Mouse (Mus musculus): Measurements from ENCODE around the gene Rtn2. TPM values are rescaled to one million over a fixed set of nuclear protein-coding genes. Genes with fewer than 3 reads are reported as not detected.
"Not testable (repeated sequence)": the region's sequence is repeated elsewhere in the genome, so short reads cannot be mapped to it uniquely, and the experiment has no call there.

Gene Rtn2
- polyA plus RNA-seq, 1 experiment from 2014 or later, result 67.8 TPM

- peak overlapping the region; percentile 99 for H3K4me3 ChIP-seq
- peak overlapping the region; percentile 95 for H3K27ac ChIP-seq
- no peaks in the 10 kb centered on the region for H3K9me3 ChIP-seq
- DNase-seq (ENCODE audit: low spot score), result peak; percentile 28
- peaks cover 46% of the 10 kb centered on the region for H3K4me1 ChIP-seq (replicated peaks)
- peaks cover 21% of the 10 kb centered on the region for H3K36me3 ChIP-seq
- H3K27me3 ChIP-seq (ENCODE audit: insufficient read depth, poor library complexity, severe bottlenecking), result no peaks in the 10 kb centered on the region
- WGBS, result under 1% methylated on average over 21 of the region's 21 CpGs
These were observed 11.8 kb upstream of the Rtn2 start for GRCm38 (mm10) chr7:19270509-19271237.

DNA sequence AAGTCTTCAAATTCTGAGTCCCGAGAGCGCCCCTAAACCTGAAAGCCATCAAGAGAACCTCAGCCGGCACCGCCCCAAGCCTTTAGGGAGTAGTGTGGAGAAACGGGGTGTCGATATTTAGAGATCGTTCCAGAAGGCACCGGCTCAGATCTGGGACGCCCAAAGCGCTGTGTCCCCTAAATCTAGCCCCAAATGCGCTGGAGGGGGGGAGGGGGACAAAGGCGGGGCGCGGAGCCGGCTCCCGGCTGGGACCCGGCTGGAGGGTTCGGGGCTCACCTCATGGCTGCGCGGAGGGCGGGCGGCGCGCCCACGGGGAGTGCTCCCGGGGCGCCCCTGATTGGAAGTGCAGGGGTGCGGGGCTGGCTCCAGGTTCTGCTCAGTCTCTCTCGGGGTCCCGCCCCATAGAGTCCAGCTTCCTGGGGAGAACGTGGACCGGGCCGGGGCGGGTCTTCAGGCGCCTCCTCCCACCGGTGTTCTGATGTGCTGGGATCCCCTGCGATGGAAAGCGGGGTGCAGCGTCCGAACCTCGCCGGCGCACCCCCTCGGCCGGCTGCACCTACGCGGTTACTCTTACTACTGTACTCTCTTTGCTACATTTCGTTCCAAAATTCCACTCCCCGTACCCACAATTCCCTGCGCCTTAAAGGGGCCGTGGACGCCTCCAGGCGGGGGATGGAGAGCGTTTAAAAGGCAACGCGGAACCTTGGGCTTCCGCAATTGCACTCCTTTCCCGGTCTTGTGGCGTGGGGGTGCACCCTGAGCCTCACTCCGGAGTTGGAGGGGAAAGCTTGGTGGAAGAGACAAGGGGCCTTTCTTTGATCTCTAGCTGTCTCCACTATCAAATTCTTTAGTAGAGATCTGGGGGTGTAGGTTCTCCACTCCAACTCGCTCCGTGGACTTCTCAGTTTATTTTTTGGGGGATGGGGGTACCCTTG is 10.9 kb upstream of the Rtn2 start, which contains the start of gene Vasp:
Gene Vasp, minus strand, starts transcription at position 580 of the 935 bp plus-strand sequence.
- H3K4me1 ChIP-seq (replicated peaks), result peaks cover 41% of the 10 kb centered on the region
- H3K4me3 ChIP-seq, result peak within 1 kb of the TSS; percentile 99
- peak within 1 kb of the TSS; percentile 95 for H3K27ac ChIP-seq
- H3K27me3 ChIP-seq (ENCODE audit: insufficient read depth, poor library complexity, severe bottlenecking), result no peaks in the 10 kb centered on the region
- H3K36me3 ChIP-seq, result peaks cover 13% of the 10 kb centered on the region
- DNase-seq (ENCODE audit: low spot score), result peak; percentile 85
- H3K9me3 ChIP-seq, result no peaks in the 10 kb centered on the region
- under 1% methylated on average over 62 of the region's 62 CpGs for whole genome bisulfite sequencing

DNA sequence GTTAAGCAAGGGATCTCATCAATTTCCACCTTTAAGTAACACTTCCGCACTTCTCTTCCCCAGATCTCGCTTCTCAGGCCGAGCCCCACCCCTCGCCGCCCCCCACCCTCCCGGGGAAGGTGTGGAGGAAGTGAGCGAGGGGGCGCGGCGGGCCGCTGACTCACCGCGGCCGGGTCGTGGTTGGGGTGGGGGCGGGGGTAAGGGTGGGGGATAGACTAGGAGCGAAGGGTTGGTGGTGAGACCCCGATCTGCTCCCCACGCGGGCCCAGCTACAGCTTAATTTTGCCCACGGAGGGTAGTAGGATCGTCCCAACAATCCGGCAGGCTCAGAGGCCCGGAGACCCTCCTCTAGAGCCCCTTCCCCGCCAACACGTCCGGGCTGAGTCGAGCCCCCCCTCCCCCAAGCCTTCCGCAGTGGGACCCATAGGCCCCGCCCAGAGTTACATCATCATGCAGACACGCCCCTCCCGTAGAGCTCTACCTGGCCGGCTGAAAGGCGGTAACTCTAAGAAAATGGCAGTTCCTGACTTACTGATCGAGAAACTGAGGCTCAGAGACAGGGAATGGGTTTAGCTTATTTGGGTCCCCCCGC is 10.2 kb upstream of the Rtn2 start:
- H3K4me1 ChIP-seq (replicated peaks), result peaks cover 34% of the 10 kb centered on the region
- peak; percentile 82 for DNase-seq (ENCODE audit: low spot score)
- H3K27me3 ChIP-seq (ENCODE audit: insufficient read depth, poor library complexity, severe bottlenecking), result peaks cover 5% of the 10 kb centered on the region
- H3K36me3 ChIP-seq, result peaks cover 9% of the 10 kb centered on the region
- peak overlapping the region; percentile 95 for H3K27ac ChIP-seq
- no peaks in the 10 kb centered on the region for H3K9me3 ChIP-seq
- WGBS, result under 1% methylated on average over 36 of the region's 36 CpGs
- H3K4me3 ChIP-seq, result peak overlapping the region; percentile 99

DNA sequence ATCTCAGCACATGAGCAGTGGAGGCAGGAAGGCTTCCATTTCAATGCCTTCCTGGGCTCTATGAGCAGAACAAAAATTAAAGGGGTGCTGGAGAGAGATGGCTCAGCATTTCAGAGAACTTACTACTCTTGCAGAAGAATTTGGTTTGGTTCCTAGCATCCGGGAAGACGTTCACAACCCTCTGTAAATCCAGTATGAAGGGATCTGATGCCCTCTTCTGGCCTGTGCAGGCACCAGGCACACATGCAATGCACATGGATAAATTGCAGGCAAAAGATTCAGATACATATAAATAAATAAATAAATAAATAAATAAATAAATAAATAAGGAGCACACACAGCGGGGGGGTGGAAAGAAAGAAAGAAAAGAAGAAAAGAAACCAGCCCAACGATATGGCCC is 6.2 kb upstream of the Rtn2 start:
- DNase-seq (ENCODE audit: low spot score), result no peak
- Histone ChIP-seq H3K27me3 (ENCODE audit: insufficient read depth, poor library complexity, severe bottlenecking) (peaks cover 45% of the 10 kb centered on the region), H3K4me3 (no peak overlapping the region), H3K9me3 (no peaks in the 10 kb centered on the region), H3K27ac (no peak overlapping the region), H3K4me1 (replicated peaks) (peaks cover 17% of the 10 kb centered on the region), H3K36me3 (no peaks in the 10 kb centered on the region)
- 45% methylated on average over 4 of the region's 4 CpGs for WGBS

GRCm38 (mm10) chr7:19279052-19279451 is 3.4 kb upstream of the Rtn2 start:
- Histone ChIP-seq H3K36me3 (no peaks in the 10 kb centered on the region), H3K9me3 (0 out of 2 replicates have a peak, but pooled peaks cover 3% of the 10 kb centered on the region), H3K27ac (no peak overlapping the region), H3K4me3 (peak overlapping the region; percentile 43), H3K27me3 (ENCODE audit: insufficient read depth, poor library complexity, severe bottlenecking) (peaks cover 65% of the 10 kb centered on the region), H3K4me1 (replicated peaks) (peaks cover 27% of the 10 kb centered on the region)
- no peak for DNase-seq (ENCODE audit: low spot score)
- WGBS, result 2% methylated on average over 34 of the region's 34 CpGs

- Histone ChIP-seq H3K27me3 (ENCODE audit: insufficient read depth, poor library complexity, severe bottlenecking) (peaks cover 65% of the 10 kb centered on the region), H3K4me3 (peak within 1 kb of the TSS; percentile 43), H3K36me3 (no peaks in the 10 kb centered on the region), H3K9me3 (0 out of 2 replicates have a peak, but pooled peaks cover 3% of the 10 kb centered on the region), H3K4me1 (replicated peaks) (peaks cover 27% of the 10 kb centered on the region), H3K27ac (no peak within 1 kb of the TSS)
- peak; percentile 37 for DNase-seq (ENCODE audit: low spot score)
- under 1% methylated on average over 46 of the region's 46 CpGs for WGBS
These were observed 2.8 kb upstream of the Rtn2 start, which contains the start of gene Ppm1n for GRCm38 (mm10) chr7:19279581-19280114. TSS of gene Ppm1n (minus strand) at chr7:19280064.

- Histone ChIP-seq H3K4me3 (peak overlapping the region; percentile 91), H3K4me1 (replicated peaks) (peaks cover 27% of the 10 kb centered on the region), H3K27me3 (ENCODE audit: insufficient read depth, poor library complexity, severe bottlenecking) (peaks cover 65% of the 10 kb centered on the region)
- H3K36me3 ChIP-seq; DNase-seq (ENCODE audit: low spot score); H3K9me3 ChIP-seq; H3K27ac ChIP-seq: not testable (repeated sequence)
- 34% methylated on average over 6 of the region's 6 CpGs for WGBS
These were observed 632 bp upstream of the Rtn2 start for GRCm38 (mm10) chr7:19281680-19282304.

DNA sequence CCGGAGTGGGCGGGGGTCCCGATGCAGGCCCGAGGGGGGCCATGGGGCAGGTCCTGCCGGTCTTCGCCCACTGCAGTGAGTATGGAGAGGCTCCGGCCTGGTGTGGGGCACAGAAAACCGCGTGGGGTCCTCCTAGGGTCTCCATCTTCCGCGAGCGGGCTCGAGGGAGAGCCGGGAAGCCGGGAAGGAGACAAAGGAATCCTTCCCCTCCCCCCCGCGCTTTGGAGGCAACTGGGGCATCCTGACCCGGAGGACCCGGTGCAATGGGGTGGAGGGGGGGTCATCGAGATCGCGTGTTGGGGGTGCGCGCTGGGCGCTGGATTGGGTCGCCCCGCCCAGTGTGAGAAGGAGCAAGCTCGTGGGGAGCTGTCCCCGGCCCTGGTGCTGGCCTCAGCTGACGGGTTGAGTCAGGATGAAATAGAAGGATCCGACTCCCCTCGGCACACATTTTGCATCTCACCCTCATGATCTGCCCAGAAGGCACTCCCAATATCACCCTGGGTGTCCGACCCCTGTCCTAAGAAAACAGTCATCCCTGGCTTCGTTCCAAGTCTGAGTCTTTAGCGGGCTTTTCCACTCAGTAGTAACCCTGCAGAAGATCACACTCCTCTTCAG is 474 bp downstream of the Rtn2 start:
- DNase-seq (ENCODE audit: low spot score), result peak; percentile 72
- H3K4me3 ChIP-seq, result peak overlapping the region; percentile 91
- peaks cover 54% of the 10 kb centered on the region for H3K27me3 ChIP-seq (ENCODE audit: insufficient read depth, poor library complexity, severe bottlenecking)
- H3K36me3 ChIP-seq, result peaks cover 17% of the 10 kb centered on the region
- 0 out of 2 replicates have a peak, but pooled peaks cover 3% of the 10 kb centered on the region for H3K9me3 ChIP-seq
- H3K4me1 ChIP-seq (replicated peaks), result peaks cover 27% of the 10 kb centered on the region
- peak overlapping the region; percentile 94 for H3K27ac ChIP-seq
- WGBS, result 1% methylated on average over 35 of the region's 35 CpGs

- 37% methylated on average over 14 of the region's 14 CpGs for WGBS
- Histone ChIP-seq H3K9me3 (0 out of 2 replicates have a peak, but pooled peaks cover 3% of the 10 kb centered on the region), H3K4me3 (peak overlapping the region; percentile 91), H3K27me3 (ENCODE audit: insufficient read depth, poor library complexity, severe bottlenecking) (peaks cover 49% of the 10 kb centered on the region), H3K36me3 (peaks cover 21% of the 10 kb centered on the region), H3K27ac (peak overlapping the region; percentile 94; the same call in 1 of the 2 replicates), H3K4me1 (replicated peaks) (peaks cover 27% of the 10 kb centered on the region)
- DNase-seq (ENCODE audit: low spot score), result no peak
These were observed 981 bp downstream of the Rtn2 start for GRCm38 (mm10) chr7:19283406-19283804.

DNA sequence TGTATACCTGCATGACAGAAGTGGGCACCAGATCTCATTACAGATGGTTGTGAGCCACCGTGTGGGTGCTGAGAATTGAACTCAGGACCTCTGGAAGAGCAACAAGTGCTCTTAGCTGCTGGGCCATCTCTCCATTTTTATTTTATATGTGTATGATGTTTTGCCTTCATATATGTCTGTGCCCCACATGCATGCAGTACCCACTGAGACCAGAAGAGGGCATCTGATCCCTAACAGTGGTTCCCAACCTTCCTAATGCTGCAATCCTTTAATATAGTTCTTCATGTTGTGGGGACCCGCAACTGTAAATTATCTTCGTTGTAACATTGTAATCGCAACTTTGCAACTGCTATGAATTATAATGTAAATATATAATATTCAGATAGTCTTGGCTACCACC is 2.3 kb downstream of the Rtn2 start:
- DNase-seq (ENCODE audit: low spot score), result peak; percentile 66
- Histone ChIP-seq H3K27ac (no peak overlapping the region), H3K4me3 (no peak overlapping the region), H3K4me1 (replicated peaks) (peaks cover 18% of the 10 kb centered on the region), H3K9me3 (0 out of 2 replicates have a peak, but pooled peaks cover 3% of the 10 kb centered on the region), H3K27me3 (ENCODE audit: insufficient read depth, poor library complexity, severe bottlenecking) (peaks cover 36% of the 10 kb centered on the region), H3K36me3 (peaks cover 31% of the 10 kb centered on the region)
- 28% methylated on average over 4 of the region's 4 CpGs for WGBS

- Histone ChIP-seq H3K27ac (peak overlapping the region; percentile 76), H3K4me1 (replicated peaks) (peaks cover 25% of the 10 kb centered on the region), H3K4me3 (peak overlapping the region; percentile 43), H3K36me3 (peaks cover 42% of the 10 kb centered on the region), H3K27me3 (ENCODE audit: insufficient read depth, poor library complexity, severe bottlenecking) (no peaks in the 10 kb centered on the region), H3K9me3 (no peaks in the 10 kb centered on the region)
- WGBS, result 1% methylated on average over 20 of the region's 20 CpGs
- peak; percentile 55 for DNase-seq (ENCODE audit: low spot score)
These were observed 8.7 kb downstream of the Rtn2 start for GRCm38 (mm10) chr7:19290969-19291596.
